Mouse (Mus musculus) embryonic facial prominence, embryonic 13.5 days (tissue): Measurements from ENCODE around the gene Sox13. TPM values are rescaled to one million over a fixed set of nuclear protein-coding genes. Genes with fewer than 3 reads are reported as not detected.
A peak's percentile ranks its signal among the peaks of the same experiment; 100 is the strongest.

Source experiments
- ATAC-seq: fragments of 200-750 bp; cut with Nextera tagmentation; 2 replicates; pipeline ENCODE4 v1.8.0; 2017; ENCODE audit warnings: low read depth; ENCODE audit not compliant: insufficient number of reproducible peaks, insufficient read depth, low FRiP score, low TSS enrichment
- H3K27ac ChIP-seq: fragments of 300-500 bp; sonication (generic); 2 replicates; pipeline ENCODE4 v1.5.1; 2015; ENCODE audit warnings: moderate library complexity, mild to moderate bottlenecking, inconsistent platforms
- H3K27me3 ChIP-seq: fragments of 300-500 bp; sonication (generic); 2 replicates; pipeline ENCODE4 v1.6.1; 2015; ENCODE audit warnings: mild to moderate bottlenecking, inconsistent platforms
- H3K36me3 ChIP-seq: fragments of 300-500 bp; sonication (generic); 2 replicates; pipeline ENCODE4 v1.6.1; 2015; ENCODE audit warnings: mild to moderate bottlenecking, inconsistent platforms
- H3K4me1 ChIP-seq: fragments of 300-500 bp; sonication (generic); 2 replicates; pipeline ENCODE4 v1.6.1; 2015; ENCODE audit warnings: inconsistent platforms
- H3K4me2 ChIP-seq: fragments of 300-500 bp; sonication (generic); 2 replicates; pipeline ENCODE4 v1.6.1; 2015; ENCODE audit warnings: moderate library complexity, mild to moderate bottlenecking, inconsistent platforms
- H3K4me3 ChIP-seq: fragments of 300-500 bp; sonication (generic); 2 replicates; pipeline ENCODE4 v1.5.1; 2015; ENCODE audit warnings: mild to moderate bottlenecking, inconsistent platforms
- H3K9ac ChIP-seq: fragments of 300-500 bp; sonication (generic); 2 replicates; pipeline ENCODE4 v1.6.1; 2015; ENCODE audit warnings: mild to moderate bottlenecking, inconsistent platforms
- H3K9me3 ChIP-seq: fragments of 300-500 bp; sonication (generic); 2 replicates; pipeline ENCODE4 v1.6.1; 2016; ENCODE audit warnings: inconsistent platforms
- WGBS: fragments of 180-500 bp; shearing (Covaris S2); methylation state at CpG from one replicate; pipeline ENCODE4 v1.1.7; 2015; ENCODE audit warnings: mixed read lengths; 5-methylcytosine and 5-hydroxymethylcytosine counted together
- polyA plus RNA-seq: library from polyadenylated mRNA; unstranded; fragments of >200 nt; fragmentation: Nextera tagmentation; extraction: Ambion mirVana; gene quantifications from 2 replicates; pipeline ENCODE4 v1.2.1, GENCODE M21; 2015

Sox13 gene
- polyA plus RNA-seq, 1 experiment from 2014 or later = 5.2 TPM

DNA sequence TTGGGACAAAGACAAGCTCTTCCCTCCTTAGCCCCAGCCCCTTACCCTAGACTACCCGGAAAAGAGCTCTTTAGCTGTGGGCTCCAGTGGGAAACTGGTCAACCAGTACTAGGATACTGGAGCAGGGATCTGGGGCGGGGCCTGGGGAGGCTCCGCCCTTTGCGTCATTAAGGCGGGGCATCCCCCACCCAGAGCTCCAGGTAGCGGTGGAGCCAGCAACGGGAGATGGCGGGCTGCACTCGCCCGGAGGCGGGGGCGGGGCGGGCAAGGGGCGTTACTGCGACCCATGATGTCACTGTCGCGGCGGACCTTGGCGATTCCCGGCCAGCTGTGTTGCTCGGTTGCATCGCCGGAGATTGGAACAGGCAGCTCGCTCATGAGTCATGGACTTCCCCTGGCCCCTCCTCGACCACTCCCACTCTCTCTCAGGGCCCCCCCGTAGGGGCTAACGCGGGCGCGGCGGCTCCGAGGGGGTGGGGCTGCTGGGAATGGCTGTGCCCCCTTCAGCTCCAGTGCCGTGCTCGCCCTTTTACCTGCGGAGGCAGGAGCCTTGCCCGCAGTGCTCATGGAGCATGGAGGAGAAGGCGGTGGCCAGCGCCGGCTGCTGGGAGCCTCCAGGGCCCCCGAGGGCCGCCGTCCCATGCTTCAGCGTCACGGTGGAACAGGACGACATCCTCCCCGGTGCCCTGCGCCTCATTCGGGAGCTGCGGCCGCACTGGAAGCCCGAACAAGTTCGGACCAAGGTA is 60.7 kb downstream of the Sox13 start, which contains the start of gene Etnk2:
Gene Etnk2, plus strand, starts transcription at position 297 of the 746 bp plus-strand sequence.
- H3K4me1 ChIP-seq = peaks cover 32% of the 10 kb centered on the region
- no peak within 1 kb of the TSS for H3K27ac ChIP-seq
- peak within 1 kb of the TSS; percentile 61 for H3K4me3 ChIP-seq
- H3K9me3 ChIP-seq = no peaks in the 10 kb centered on the region
- H3K4me2 ChIP-seq = peak within 1 kb of the TSS; percentile 98
- H3K36me3 ChIP-seq = no peaks in the 10 kb centered on the region
- peaks cover 51% of the 10 kb centered on the region for H3K27me3 ChIP-seq
- peak; percentile 45; the same call in 1 of the 2 replicates for ATAC-seq
- WGBS = under 1% methylated on average over 52 of the region's 52 CpGs
- H3K9ac ChIP-seq = peak within 1 kb of the TSS; percentile 74

DNA sequence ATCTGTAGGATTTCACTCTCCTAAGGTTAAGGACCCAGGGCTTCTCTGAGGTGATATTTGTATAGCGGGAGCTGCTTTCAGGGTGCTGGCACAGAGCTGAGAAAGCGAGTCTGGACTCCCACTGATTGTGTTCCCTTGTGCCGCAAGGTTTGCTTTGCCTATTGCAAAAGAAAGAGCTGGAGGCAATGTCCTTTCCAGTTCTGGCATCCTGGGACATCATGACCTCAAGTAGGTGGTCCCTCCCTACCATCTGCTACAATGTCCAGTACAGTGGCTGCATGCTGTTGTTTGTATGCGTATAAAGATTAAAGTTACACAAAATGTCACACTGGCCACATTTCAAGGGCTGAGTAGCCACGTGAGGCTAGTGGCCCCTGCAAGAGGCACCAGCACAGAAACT is 62.1 kb downstream of the Sox13 start:
- H3K4me2 ChIP-seq = no peak overlapping the region
- peaks cover 21% of the 10 kb centered on the region for H3K4me1 ChIP-seq
- WGBS = 82% methylated on average over 5 of the region's 5 CpGs
- ATAC-seq = no peak
- no peaks in the 10 kb centered on the region for H3K36me3 ChIP-seq
- peaks cover 54% of the 10 kb centered on the region for H3K27me3 ChIP-seq
- H3K27ac ChIP-seq = no peak overlapping the region
- no peaks in the 10 kb centered on the region for H3K9me3 ChIP-seq
- no peak overlapping the region for H3K9ac ChIP-seq
- no peak overlapping the region for H3K4me3 ChIP-seq

DNA sequence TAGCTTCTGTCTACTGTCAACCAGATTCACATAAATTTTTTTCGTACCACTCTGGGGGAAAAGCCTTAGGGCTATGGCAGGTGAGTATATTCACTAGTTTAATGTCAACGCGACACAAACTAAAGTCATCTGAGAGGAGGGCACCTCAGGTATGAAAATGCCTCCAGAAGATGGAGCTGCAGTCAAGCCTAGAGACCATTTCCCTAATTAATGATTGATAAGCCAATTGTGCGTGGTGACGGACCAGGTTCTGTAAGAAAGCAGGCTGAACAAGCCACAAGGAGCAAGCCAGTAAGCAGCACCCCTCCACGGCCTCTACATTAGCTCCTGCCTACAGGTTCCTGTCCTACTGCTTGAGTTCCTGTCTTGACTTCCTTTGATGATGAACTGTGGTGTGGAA is 63.2 kb downstream of the Sox13 start:
- Histone ChIP-seq H3K4me2 (no peak overlapping the region), H3K27me3 (peaks cover 57% of the 10 kb centered on the region)

DNA sequence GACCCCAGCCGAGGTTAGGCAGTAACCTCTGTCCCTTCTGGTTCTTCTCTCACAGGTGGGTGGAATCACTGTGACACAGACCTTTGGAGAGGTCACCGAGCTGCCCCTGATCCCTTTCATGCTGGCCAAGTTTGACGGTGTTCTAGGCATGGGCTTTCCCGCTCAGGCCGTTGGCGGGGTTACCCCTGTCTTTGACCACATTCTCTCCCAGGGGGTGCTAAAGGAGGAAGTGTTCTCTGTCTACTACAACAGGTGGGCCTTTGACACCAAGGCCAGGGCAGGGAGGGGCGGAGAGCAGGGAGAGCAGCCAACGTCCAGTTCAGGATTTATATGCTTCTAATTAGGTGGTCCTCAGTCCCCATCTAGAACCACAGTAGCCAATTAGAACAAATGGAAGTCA is 67.8 kb downstream of the Sox13 start:
- Histone ChIP-seq H3K36me3 (no peaks in the 10 kb centered on the region), H3K4me1 (peaks cover 25% of the 10 kb centered on the region), H3K9me3 (no peaks in the 10 kb centered on the region), H3K4me2 (no peak overlapping the region), H3K27me3 (peaks cover 28% of the 10 kb centered on the region), H3K4me3 (no peak overlapping the region), H3K9ac (no peak overlapping the region), H3K27ac (no peak overlapping the region)
- 65% methylated on average over 8 of the region's 8 CpGs for WGBS
- no peak for ATAC-seq

More for the DNA sequence above, 63.2 kb downstream of the Sox13 start:
- Histone ChIP-seq H3K4me1 (peaks cover 21% of the 10 kb centered on the region), H3K9ac (no peak overlapping the region), H3K27ac (no peak overlapping the region), H3K4me3 (no peak overlapping the region), H3K9me3 (no peaks in the 10 kb centered on the region), H3K36me3 (no peaks in the 10 kb centered on the region)
- WGBS = 90% methylated on average over 6 of the region's 6 CpGs
- ATAC-seq = no peak

DNA sequence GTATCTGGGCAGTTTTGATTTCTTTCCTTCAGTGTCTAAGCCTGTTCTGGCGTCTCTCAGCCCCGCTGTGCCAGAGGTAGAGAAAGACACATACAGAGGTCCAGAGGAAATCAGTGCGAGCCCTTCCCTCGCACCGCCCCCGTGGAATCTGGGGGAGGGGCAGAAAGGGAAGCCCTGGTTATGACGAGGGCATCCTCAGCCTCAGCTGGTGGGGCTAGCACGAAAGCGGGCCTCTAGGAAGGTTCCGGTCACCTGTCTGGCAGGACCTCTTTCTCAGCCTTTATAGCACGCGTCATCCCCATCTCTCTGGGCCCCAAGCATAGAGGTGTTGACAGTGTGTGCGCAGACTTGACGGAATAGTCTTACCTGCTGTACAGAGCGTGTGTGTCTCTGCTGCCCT is 68.3 kb downstream of the Sox13 start:
- H3K4me3 ChIP-seq = no peak overlapping the region
- WGBS = 47% methylated on average over 15 of the region's 15 CpGs
- H3K4me1 ChIP-seq = peaks cover 27% of the 10 kb centered on the region
- no peak overlapping the region for H3K27ac ChIP-seq
- ATAC-seq = no peak
- H3K4me2 ChIP-seq = no peak overlapping the region
- no peaks in the 10 kb centered on the region for H3K9me3 ChIP-seq
- H3K9ac ChIP-seq = no peak overlapping the region
- H3K27me3 ChIP-seq = peaks cover 28% of the 10 kb centered on the region
- no peaks in the 10 kb centered on the region for H3K36me3 ChIP-seq

DNA sequence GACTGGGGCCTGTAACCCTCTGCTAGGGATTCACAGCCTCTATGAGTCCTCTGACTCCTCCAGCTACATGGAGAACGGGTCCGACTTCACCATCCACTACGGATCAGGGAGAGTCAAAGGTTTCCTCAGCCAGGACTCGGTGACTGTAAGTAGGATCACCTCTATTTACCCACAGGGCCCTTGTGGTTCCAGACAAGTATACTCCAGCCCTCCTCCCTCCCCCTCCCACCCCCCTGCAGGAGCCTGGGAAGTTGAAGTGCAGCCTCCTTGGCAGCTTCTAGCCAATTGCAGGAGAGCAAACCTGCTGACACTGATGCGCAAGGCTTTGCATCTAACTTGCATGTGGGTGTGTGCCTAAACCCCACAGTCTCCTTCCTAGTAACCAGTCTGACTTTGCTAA is 68.7 kb downstream of the Sox13 start:
- Histone ChIP-seq H3K4me3 (no peak overlapping the region), H3K36me3 (no peaks in the 10 kb centered on the region), H3K9ac (no peak overlapping the region), H3K4me2 (no peak overlapping the region), H3K27ac (no peak overlapping the region), H3K27me3 (peaks cover 28% of the 10 kb centered on the region), H3K9me3 (no peaks in the 10 kb centered on the region), H3K4me1 (peaks cover 27% of the 10 kb centered on the region)
- ATAC-seq = no peak
- 33% methylated on average over 5 of the region's 5 CpGs for WGBS

DNA sequence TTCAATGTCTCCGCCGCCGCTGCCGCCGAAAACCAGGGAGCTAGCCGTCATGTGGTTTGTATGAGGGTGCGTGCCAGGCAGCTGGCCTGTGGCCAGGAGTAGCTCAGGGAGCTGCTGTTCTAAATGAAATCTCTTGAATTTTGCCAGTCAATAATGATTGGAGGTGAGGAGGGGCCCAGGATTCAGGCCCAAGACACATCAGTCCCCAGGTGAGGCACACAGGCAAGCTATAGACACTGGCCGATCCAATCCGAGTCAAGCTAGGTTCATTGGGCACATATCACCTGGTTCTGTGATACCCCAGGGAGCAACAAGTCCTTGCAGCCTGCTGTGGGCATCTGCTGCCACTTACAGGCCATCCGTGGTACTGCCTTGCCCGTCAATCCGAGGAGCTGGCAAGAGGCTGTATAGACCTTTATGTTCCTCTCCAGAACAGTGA is 70.8 kb downstream of the Sox13 start:
- ATAC-seq = peak; percentile 26; the same call in 1 of the 2 replicates
- Histone ChIP-seq H3K4me1 (peaks cover 27% of the 10 kb centered on the region), H3K9ac (no peak overlapping the region), H3K36me3 (no peaks in the 10 kb centered on the region), H3K4me3 (no peak overlapping the region), H3K27me3 (peaks cover 22% of the 10 kb centered on the region), H3K27ac (no peak overlapping the region), H3K9me3 (no peaks in the 10 kb centered on the region), H3K4me2 (no peak overlapping the region)
- 44% methylated on average over 12 of the region's 12 CpGs for WGBS

DNA sequence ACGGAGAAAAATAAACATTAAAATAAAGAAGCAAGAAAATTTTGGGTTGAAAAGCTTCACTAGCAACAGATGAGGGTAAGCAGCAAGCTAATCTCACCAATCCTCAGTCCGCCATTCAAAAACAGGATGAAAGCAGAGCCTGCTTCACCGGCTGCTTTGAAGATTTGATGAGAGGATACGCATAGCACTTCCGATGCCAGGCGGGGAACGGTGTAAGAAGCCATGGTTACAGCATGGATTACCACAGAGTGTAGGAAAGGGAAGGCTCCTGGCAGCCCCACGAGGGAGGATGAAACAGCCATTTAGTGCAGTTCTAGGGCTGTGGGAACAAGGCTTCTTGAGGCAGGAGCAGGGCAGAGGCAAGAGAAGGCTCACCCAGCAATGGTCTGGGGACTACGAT is 72.4 kb downstream of the Sox13 start:
- Histone ChIP-seq H3K4me1 (peaks cover 27% of the 10 kb centered on the region), H3K9me3 (no peaks in the 10 kb centered on the region), H3K4me3 (no peak overlapping the region), H3K36me3 (no peaks in the 10 kb centered on the region), H3K9ac (no peak overlapping the region), H3K27ac (no peak overlapping the region), H3K4me2 (no peak overlapping the region), H3K27me3 (peaks cover 17% of the 10 kb centered on the region; the same call in 1 of the 2 replicates)
- ATAC-seq = no peak
- WGBS = 38% methylated on average over 9 of the region's 9 CpGs

DNA sequence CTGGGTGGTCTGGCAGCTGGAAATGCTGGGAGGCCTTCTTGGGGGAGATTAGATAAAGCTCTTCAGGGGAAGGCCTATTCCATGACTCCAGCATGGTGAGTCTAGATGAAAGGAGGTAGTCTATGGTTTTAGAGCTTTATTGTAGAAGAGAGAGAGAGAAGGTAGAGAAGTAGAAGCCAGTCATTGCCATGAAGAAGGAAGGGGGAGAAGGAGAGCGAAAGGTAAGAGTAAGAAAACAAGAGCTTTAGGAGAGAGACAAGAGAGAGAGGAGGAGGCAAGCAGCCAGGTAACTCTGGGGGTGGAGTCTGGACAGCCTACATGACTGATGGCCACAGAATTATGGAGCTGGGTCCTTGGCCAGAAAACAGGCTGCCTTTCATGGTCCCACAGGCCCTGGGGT is 74.0 kb downstream of the Sox13 start, which contains the start of gene Ren1:
Gene Ren1, plus strand, starts transcription at position 301 of the 400 bp plus-strand sequence.
- Histone ChIP-seq H3K36me3 (no peaks in the 10 kb centered on the region), H3K4me2 (no peak within 1 kb of the TSS), H3K9me3 (no peaks in the 10 kb centered on the region), H3K4me1 (peaks cover 15% of the 10 kb centered on the region), H3K27me3 (peaks cover 7% of the 10 kb centered on the region; the same call in 1 of the 2 replicates), H3K27ac (no peak within 1 kb of the TSS), H3K9ac (no peak within 1 kb of the TSS), H3K4me3 (no peak within 1 kb of the TSS)
- ATAC-seq = no peak
- WGBS = 94% methylated on average over 1 of the region's 1 CpGs

DNA sequence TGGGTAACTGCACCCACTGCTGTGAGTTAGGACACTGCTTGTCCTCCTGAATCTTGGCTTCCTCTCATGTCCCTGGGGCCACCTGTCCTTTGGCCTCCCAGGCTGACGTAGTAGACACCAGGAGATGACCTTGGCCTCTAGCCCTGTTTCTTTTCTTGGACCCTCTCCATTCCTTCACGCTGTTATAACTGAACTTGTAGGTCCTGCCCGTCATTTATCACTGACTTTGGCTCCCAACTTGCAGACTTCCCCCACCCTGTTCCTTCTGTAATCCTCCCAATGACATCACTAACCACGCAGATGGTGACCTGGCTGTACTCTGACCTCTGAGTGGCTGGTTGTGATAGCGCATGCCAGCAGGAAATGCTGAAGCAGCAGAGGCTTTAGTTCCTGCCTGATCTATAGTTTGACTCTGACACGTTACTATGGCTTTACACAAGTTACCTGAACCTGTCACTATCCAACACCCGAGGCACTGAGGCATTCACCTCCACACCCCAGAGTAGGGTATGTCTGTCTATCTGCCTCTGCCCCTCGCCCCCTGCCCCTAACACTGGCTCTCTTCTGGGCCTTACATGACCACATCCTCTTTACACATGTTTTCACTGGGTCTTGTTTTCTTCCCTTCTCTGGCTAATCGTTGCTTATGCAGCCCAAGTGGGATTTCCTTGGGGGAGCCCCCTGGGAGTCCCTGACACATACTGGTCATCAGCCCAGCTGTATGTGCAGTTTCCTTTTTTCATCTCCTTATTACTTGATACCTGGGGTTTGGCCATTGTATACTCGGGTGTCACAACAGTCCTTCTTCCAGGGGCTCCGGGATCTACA is 76.3 kb downstream of the Sox13 start:
- no peak for ATAC-seq
- Histone ChIP-seq H3K27me3 (peaks cover 4% of the 10 kb centered on the region; the same call in 1 of the 2 replicates), H3K4me2 (no peak overlapping the region), H3K4me1 (peaks cover 8% of the 10 kb centered on the region), H3K27ac (no peak overlapping the region), H3K36me3 (no peaks in the 10 kb centered on the region), H3K4me3 (no peak overlapping the region), H3K9me3 (no peaks in the 10 kb centered on the region), H3K9ac (no peak overlapping the region)
- WGBS = 74% methylated on average over 11 of the region's 11 CpGs

DNA sequence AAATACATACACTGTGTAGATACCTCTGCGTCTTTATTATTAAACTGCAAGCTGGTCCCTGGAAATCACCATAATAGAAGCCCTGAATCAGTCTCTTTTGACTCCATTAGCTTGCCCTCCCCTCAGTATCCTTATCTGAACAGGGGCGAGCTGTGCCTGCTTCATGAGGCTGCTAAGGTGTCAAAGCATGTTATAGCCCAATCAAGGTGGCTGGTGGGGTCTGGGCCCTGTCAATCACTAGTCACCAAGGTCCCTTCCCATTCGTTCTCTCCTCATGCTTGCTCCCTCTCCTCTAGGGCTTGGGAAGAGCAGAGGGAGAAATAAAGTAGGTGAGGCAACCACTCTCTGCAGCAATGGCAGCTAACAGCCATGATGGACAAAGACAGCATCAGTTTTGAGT is 77.0 kb downstream of the Sox13 start:
- 70% methylated on average over 3 of the region's 3 CpGs for WGBS
- no peak for ATAC-seq
- Histone ChIP-seq H3K9ac (no peak overlapping the region), H3K4me1 (peaks cover 8% of the 10 kb centered on the region), H3K27me3 (peaks cover 1% of the 10 kb centered on the region; the same call in 1 of the 2 replicates), H3K36me3 (no peaks in the 10 kb centered on the region), H3K4me2 (no peak overlapping the region), H3K4me3 (no peak overlapping the region), H3K9me3 (no peaks in the 10 kb centered on the region), H3K27ac (no peak overlapping the region)
